Mouse (Mus musculus) CD4-positive, CD25-positive, alpha-beta regulatory T cell (primary cell): Measurements from ENCODE around the gene Cnot11. TPM values are rescaled to one million over a fixed set of nuclear protein-coding genes. Genes with fewer than 3 reads are reported as not detected.

Experiments
- polyA plus RNA-seq: library from polyadenylated mRNA; unstranded; fragments of 100-300 nt; shearing (Covaris generic); gene quantifications from one replicate; pipeline ENCODE4 v1.2.1, GENCODE M21; 2017

Gene Cnot11
- polyA plus RNA-seq, result 44.6 TPM

GRCm38 (mm10) chr1:39534831-39535230, at the start of gene Cnot11:
Cnot11 (plus strand) TSS chr1:39534992.

DNA sequence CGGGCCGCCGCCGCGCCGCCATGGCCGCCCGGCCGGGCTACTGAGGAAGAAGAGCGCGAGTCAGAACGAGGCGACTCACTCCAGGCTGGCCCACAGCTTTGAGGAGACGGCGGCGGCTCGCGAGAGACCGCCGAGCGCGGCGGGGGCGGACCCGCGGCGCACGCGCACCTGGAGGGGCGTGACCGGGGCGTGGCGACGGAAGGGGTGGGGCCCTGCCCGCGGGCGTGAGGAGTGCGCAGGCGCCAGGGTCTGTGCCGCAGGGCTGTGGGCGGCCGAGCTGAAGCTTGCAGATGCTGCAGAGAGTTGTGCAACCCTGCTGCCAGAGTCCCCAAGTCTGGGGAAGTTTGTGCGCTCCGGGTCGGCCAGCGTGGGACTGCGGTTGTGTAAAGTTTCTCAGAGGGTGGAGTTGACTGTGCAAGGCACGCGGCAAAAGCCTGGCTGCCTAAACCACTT, 42.5 kb downstream of the Cnot11 start, which contains the start of gene Rnf149:
Rnf149 (minus strand) TSS at position 153 of the 453 bp plus-strand sequence.

Other genes starting within 250 kb of the Cnot11 start
- 279 TPM for gene Rpl31, start 167.2 kb upstream of the Cnot11 start, polyA plus RNA-seq
- 1.2 TPM for gene Tbc1d8, start 56.2 kb upstream of the Cnot11 start, polyA plus RNA-seq
- gene Rnf149, start 42.4 kb downstream of the Cnot11 start, polyA plus RNA-seq, result 56.2 TPM
- gene Creg2, start 116.5 kb downstream of the Cnot11 start, polyA plus RNA-seq, result not detected
- gene Rfx8, start 186.0 kb downstream of the Cnot11 start, polyA plus RNA-seq, result not detected